Mouse (Mus musculus) forebrain, embryonic 15.5 days (tissue): ENCODE measurements around the gene Bpifa2. TPM values are rescaled to one million over a fixed set of nuclear protein-coding genes. Genes with fewer than 3 reads are reported as not detected.

Experiments used
- ATAC-seq: fragments of 200-750 bp; cut with Nextera tagmentation; replicated peaks from 2 replicates; pipeline ENCODE4 v1.8.0; 2017; ENCODE audit warnings: mild to moderate bottlenecking, moderate TSS enrichment, moderate library complexity
- H3K27ac ChIP-seq: fragments of 300-500 bp; sonication (generic); replicated peaks from 2 replicates; pipeline ENCODE4 v1.5.1; 2015; ENCODE audit warnings: mild to moderate bottlenecking, inconsistent platforms
- H3K27me3 ChIP-seq: fragments of 300-500 bp; sonication (generic); 2 replicates; pipeline ENCODE4 v1.6.1; 2015; ENCODE audit warnings: inconsistent platforms
- H3K36me3 ChIP-seq: fragments of 300-500 bp; sonication (generic); 2 replicates; pipeline ENCODE4 v1.6.1; 2015; ENCODE audit warnings: mild to moderate bottlenecking, inconsistent platforms
- H3K4me1 ChIP-seq: fragments of 300-500 bp; sonication (generic); 2 replicates; pipeline ENCODE4 v1.6.1; 2015; ENCODE audit warnings: inconsistent platforms
- H3K4me2 ChIP-seq: fragments of 300-500 bp; sonication (generic); replicated peaks from 2 replicates; pipeline ENCODE4 v1.6.1; 2015; ENCODE audit warnings: mild to moderate bottlenecking, inconsistent platforms
- H3K4me3 ChIP-seq: fragments of 300-500 bp; sonication (generic); 2 replicates; pipeline ENCODE4 v1.5.1; 2015; ENCODE audit warnings: mild to moderate bottlenecking, inconsistent platforms
- H3K9ac ChIP-seq: fragments of 300-500 bp; sonication (generic); replicated peaks from 2 replicates; pipeline ENCODE4 v1.6.1; 2015; ENCODE audit warnings: mild to moderate bottlenecking, inconsistent platforms
- H3K9me3 ChIP-seq: fragments of 300-500 bp; sonication (generic); 2 replicates; pipeline ENCODE4 v1.6.1; 2016; ENCODE audit warnings: inconsistent platforms
- WGBS: fragments of 180-500 bp; shearing (Covaris S2); methylation state at CpG from one replicate; pipeline ENCODE4 v1.1.7; 2015; ENCODE audit warnings: mixed read lengths; 5-methylcytosine and 5-hydroxymethylcytosine counted together
- polyA plus RNA-seq: library from polyadenylated mRNA; unstranded; fragments of >200 nt; fragmentation: Nextera tagmentation; extraction: Ambion mirVana; gene quantifications from 2 replicates; pipeline ENCODE4 v1.2.1, GENCODE M21; 2015

Bpifa2 gene
- polyA plus RNA-seq = not detected in 2 replicates

- Histone ChIP-seq H3K9me3 (no peaks in the 10 kb centered on the region), H3K4me2 (no peak within 1 kb of the TSS), H3K4me3 (no peak within 1 kb of the TSS), H3K27ac (no peak within 1 kb of the TSS), H3K36me3 (no peaks in the 10 kb centered on the region), H3K9ac (no peak within 1 kb of the TSS), H3K4me1 (no peaks in the 10 kb centered on the region), H3K27me3 (no peaks in the 10 kb centered on the region)
- whole genome bisulfite sequencing = 81% methylated on average over 3 of the region's 3 CpGs
- no peak for ATAC-seq
Observed at GRCm38 (mm10) chr2:154007965-154008364, at the start of gene Bpifa2. Gene Bpifa2, plus strand, starts transcription at chr2:154008265.

DNA sequence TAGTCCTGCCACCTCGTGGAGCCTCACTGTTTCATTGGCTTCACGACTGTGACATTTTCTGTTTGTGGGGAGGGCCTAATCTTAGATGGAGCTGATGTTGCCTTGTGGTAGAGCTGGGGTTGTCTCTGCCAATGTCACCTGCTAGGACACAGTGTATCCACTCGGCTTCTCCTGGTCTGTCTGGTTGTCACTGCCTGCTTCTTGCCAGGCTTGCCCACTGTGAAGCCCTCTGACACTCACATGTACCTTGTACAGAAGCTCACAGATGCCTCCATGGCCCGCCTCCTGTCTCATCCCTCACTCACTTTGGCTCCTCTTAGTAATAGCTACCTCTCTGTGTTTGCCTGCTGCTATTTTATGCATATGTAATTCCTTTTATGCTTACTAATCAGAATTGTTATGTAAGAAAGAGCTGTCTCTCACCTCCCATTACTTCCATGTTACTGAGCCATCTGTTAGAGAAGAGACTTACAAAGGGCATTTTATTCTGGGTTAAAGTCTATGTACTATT is 45.2 kb upstream of the Bpifa2 start:
- no peak overlapping the region for H3K4me3 ChIP-seq
- no peaks in the 10 kb centered on the region for H3K27me3 ChIP-seq
- no peak overlapping the region for H3K4me2 ChIP-seq
- no peak; the same call in 1 of the 2 replicates for ATAC-seq
- no peak overlapping the region for H3K9ac ChIP-seq
- H3K36me3 ChIP-seq = no peaks in the 10 kb centered on the region
- WGBS = 67% methylated on average over 4 of the region's 4 CpGs
- H3K4me1 ChIP-seq = no peaks in the 10 kb centered on the region
- no peaks in the 10 kb centered on the region for H3K9me3 ChIP-seq
- no peak overlapping the region for H3K27ac ChIP-seq

DNA sequence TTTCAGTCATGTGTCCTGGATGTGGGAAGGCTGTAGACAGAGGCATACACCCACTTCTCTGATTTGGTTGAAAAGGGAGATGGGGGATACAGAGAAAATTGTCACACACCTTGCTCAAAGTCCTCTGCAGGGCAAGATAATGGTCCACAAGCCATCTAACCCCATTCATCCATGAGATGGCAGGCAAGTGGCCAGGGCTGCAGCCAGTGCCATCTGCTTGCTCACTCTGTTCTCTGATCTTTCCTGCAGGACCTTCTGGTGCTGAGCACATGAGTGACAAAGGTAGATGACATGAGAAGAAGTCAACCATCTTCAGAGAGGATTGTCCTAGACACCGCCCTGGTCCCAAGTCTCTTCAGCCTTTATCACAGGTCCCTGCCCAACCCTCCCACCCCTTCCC is 44.7 kb upstream of the Bpifa2 start:
- no peak for ATAC-seq
- Histone ChIP-seq H3K36me3 (no peaks in the 10 kb centered on the region), H3K4me3 (no peak overlapping the region), H3K4me1 (no peaks in the 10 kb centered on the region), H3K27me3 (no peaks in the 10 kb centered on the region), H3K9ac (no peak overlapping the region), H3K27ac (no peak overlapping the region), H3K9me3 (no peaks in the 10 kb centered on the region), H3K4me2 (no peak overlapping the region)
- WGBS = 92% methylated on average over 1 of the region's 1 CpGs

DNA sequence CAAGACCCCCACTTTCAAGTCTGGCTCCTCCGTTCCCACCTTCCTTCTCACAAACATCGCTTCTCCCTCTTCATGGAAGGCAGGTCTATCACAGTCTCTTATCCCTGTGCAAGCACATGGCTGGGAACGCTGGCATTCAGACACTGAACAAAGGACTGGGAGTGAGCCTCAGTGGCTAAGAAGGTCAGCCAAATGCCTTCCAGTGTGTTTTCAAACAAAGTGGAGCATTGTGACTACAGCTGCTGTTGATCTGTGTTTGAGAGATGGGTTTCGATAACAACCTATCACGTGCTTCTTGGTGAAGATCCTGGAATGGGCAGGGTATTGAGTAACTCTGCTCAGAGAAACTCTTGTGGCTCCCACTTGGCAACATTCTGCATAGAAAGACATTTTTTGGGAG is 37.8 kb upstream of the Bpifa2 start:
- Histone ChIP-seq H3K9me3 (no peaks in the 10 kb centered on the region), H3K9ac (no peak overlapping the region), H3K4me2 (no peak overlapping the region), H3K4me3 (no peak overlapping the region), H3K27me3 (no peaks in the 10 kb centered on the region), H3K36me3 (no peaks in the 10 kb centered on the region), H3K27ac (no peak overlapping the region), H3K4me1 (no peaks in the 10 kb centered on the region)
- WGBS = 51% methylated on average over 5 of the region's 5 CpGs
- no peak for ATAC-seq

GRCm38 (mm10) chr2:153974582-153974981 is 33.5 kb upstream of the Bpifa2 start, which contains the start of gene Bpifa6:
Gene Bpifa6, plus strand, starts transcription at chr2:153974945.
- Histone ChIP-seq H3K4me1 (no peaks in the 10 kb centered on the region), H3K36me3 (no peaks in the 10 kb centered on the region), H3K4me3 (no peak within 1 kb of the TSS), H3K4me2 (no peak within 1 kb of the TSS), H3K27me3 (no peaks in the 10 kb centered on the region), H3K9ac (no peak within 1 kb of the TSS), H3K9me3 (no peaks in the 10 kb centered on the region), H3K27ac (no peak within 1 kb of the TSS)
- no peak for ATAC-seq
- 94% methylated on average over 5 of the region's 5 CpGs for WGBS

GRCm38 (mm10) chr2:153995770-153996169 is 12.3 kb upstream of the Bpifa2 start:
- Histone ChIP-seq H3K27me3 (no peaks in the 10 kb centered on the region), H3K36me3 (no peaks in the 10 kb centered on the region), H3K27ac (no peak overlapping the region), H3K4me3 (no peak overlapping the region), H3K4me1 (no peaks in the 10 kb centered on the region), H3K9ac (no peak overlapping the region), H3K4me2 (no peak overlapping the region), H3K9me3 (no peaks in the 10 kb centered on the region)
- 6% methylated on average over 7 of the region's 7 CpGs for WGBS
- ATAC-seq = no peak

- Histone ChIP-seq H3K9me3 (no peaks in the 10 kb centered on the region), H3K4me3 (no peak overlapping the region), H3K27me3 (no peaks in the 10 kb centered on the region), H3K36me3 (no peaks in the 10 kb centered on the region), H3K4me1 (no peaks in the 10 kb centered on the region), H3K4me2 (no peak overlapping the region), H3K9ac (no peak overlapping the region), H3K27ac (no peak overlapping the region)
- no peak for ATAC-seq
- 88% methylated on average over 3 of the region's 3 CpGs for WGBS
Observed at GRCm38 (mm10) chr2:154000501-154000900, 7.6 kb upstream of the Bpifa2 start.

GRCm38 (mm10) chr2:154001056-154001455 is 7.0 kb upstream of the Bpifa2 start:
- H3K9me3 ChIP-seq = no peaks in the 10 kb centered on the region
- H3K9ac ChIP-seq = no peak overlapping the region
- no peak overlapping the region for H3K27ac ChIP-seq
- no peak overlapping the region for H3K4me2 ChIP-seq
- no peaks in the 10 kb centered on the region for H3K27me3 ChIP-seq
- H3K36me3 ChIP-seq = no peaks in the 10 kb centered on the region
- ATAC-seq = no peak
- H3K4me1 ChIP-seq = no peaks in the 10 kb centered on the region
- H3K4me3 ChIP-seq = no peak overlapping the region

- Histone ChIP-seq H3K4me2 (no peak overlapping the region), H3K4me1 (no peaks in the 10 kb centered on the region), H3K27ac (no peak overlapping the region), H3K9me3 (no peaks in the 10 kb centered on the region), H3K4me3 (no peak overlapping the region), H3K36me3 (no peaks in the 10 kb centered on the region), H3K9ac (no peak overlapping the region), H3K27me3 (no peaks in the 10 kb centered on the region)
- 17% methylated on average over 1 of the region's 1 CpGs for WGBS
- no peak for ATAC-seq
Observed at GRCm38 (mm10) chr2:154004456-154004855, 3.6 kb upstream of the Bpifa2 start.

DNA sequence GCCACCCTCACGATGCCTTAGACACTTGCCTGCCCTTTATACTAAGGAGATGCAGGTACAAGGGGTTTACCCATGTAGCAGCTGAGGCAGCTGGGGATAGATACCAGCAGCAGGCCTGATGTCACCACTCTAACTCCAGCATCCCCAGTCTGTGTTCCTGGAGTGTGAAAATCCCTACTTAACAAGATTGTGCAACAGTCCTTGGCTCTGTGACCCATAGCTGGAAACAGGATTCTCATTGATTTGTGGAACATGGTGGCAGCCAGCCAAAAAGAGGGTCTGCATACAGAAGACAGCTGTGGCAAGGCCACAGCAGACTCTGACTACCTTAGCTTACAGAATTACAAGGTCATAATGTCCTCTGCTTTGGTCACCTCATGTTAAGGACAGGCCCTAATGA is 3.0 kb upstream of the Bpifa2 start:
- Histone ChIP-seq H3K27ac (no peak overlapping the region), H3K4me2 (no peak overlapping the region), H3K27me3 (no peaks in the 10 kb centered on the region), H3K36me3 (no peaks in the 10 kb centered on the region), H3K9me3 (no peaks in the 10 kb centered on the region), H3K4me1 (no peaks in the 10 kb centered on the region), H3K9ac (no peak overlapping the region), H3K4me3 (no peak overlapping the region)
- ATAC-seq = no peak
- 93% methylated on average over 1 of the region's 1 CpGs for WGBS

- H3K27me3 ChIP-seq = no peaks in the 10 kb centered on the region
- WGBS = 89% methylated on average over 4 of the region's 4 CpGs
- no peak for ATAC-seq
Observed at GRCm38 (mm10) chr2:154005734-154006133, 2.3 kb upstream of the Bpifa2 start.

DNA sequence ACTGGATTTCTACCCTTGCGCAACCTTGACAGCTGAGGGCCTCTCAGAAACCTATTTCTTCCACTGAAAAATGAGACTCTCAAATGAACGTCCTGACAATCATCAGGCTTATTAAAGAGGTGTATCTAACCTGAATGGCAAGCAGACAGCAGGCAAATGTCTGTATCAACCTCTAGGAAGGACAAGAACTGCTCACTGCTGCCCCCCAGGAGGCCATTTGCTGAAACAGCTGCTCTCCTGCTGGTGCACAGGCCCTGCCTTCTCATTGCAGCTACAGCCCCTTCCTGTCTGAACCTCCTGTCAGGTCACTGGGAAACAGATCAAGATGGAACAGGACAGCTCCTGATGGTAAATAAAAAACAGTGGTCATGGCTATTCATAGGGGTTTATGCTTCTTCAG is 1.7 kb upstream of the Bpifa2 start:
- H3K4me3 ChIP-seq = no peak overlapping the region
- ATAC-seq = no peak
- H3K27ac ChIP-seq = no peak overlapping the region
- H3K4me2 ChIP-seq = no peak overlapping the region
- H3K9ac ChIP-seq = no peak overlapping the region
- H3K9me3 ChIP-seq = no peaks in the 10 kb centered on the region
- H3K4me1 ChIP-seq = no peaks in the 10 kb centered on the region
- 93% methylated on average over 2 of the region's 2 CpGs for WGBS
- no peaks in the 10 kb centered on the region for H3K36me3 ChIP-seq
- no peaks in the 10 kb centered on the region for H3K27me3 ChIP-seq

More at GRCm38 (mm10) chr2:154005734-154006133, 2.3 kb upstream of the Bpifa2 start:
- Histone ChIP-seq H3K4me3 (no peak overlapping the region), H3K9me3 (no peaks in the 10 kb centered on the region), H3K4me1 (no peaks in the 10 kb centered on the region), H3K27ac (no peak overlapping the region), H3K4me2 (no peak overlapping the region), H3K36me3 (no peaks in the 10 kb centered on the region), H3K9ac (no peak overlapping the region)

GRCm38 (mm10) chr2:154007381-154007780 is 684 bp upstream of the Bpifa2 start:
- Histone ChIP-seq H3K27ac (no peak overlapping the region), H3K27me3 (no peaks in the 10 kb centered on the region), H3K9me3 (no peaks in the 10 kb centered on the region), H3K4me3 (no peak overlapping the region), H3K9ac (no peak overlapping the region), H3K4me2 (no peak overlapping the region), H3K4me1 (no peaks in the 10 kb centered on the region), H3K36me3 (no peaks in the 10 kb centered on the region)
- ATAC-seq = no peak
- 84% methylated on average over 1 of the region's 1 CpGs for WGBS
